Mouse (Mus musculus): ENCODE data around the gene Mapk14. TPM values are rescaled to one million over a fixed set of nuclear protein-coding genes. Genes with fewer than 3 reads are reported as not detected.

The Mapk14 gene
- polyA plus RNA-seq, 1 experiment from 2014 or later: 23.6 TPM

- TF ChIP-seq CTCF (IDR thresholded peaks at IDR 0.05; ENCODE audit: low read depth): no peak
- peaks cover 68% of the 10 kb centered on the region for H3K36me3 ChIP-seq (ENCODE audit: control insufficient read depth, insufficient read depth)
- H3K9me3 ChIP-seq (ENCODE audit: control insufficient read depth): no peaks in the 10 kb centered on the region
- WGBS: 65% methylated on average over 6 of the region's 6 CpGs
- no peaks in the 10 kb centered on the region for H3K27me3 ChIP-seq (replicated peaks; ENCODE audit: control insufficient read depth, insufficient read depth, low read length)
- H3K4me3 ChIP-seq (ENCODE audit: low read depth, low read length): no peak overlapping the region
- H3K4me2 ChIP-seq (replicated peaks; ENCODE audit: low read depth): no peak overlapping the region
- H3K27ac ChIP-seq (ENCODE audit: low read depth, low read length): peak overlapping the region; percentile 22; the same call in 1 of the 2 replicates
- H3K4me1 ChIP-seq (replicated peaks; ENCODE audit: control insufficient read depth, insufficient read depth, low read length): no peaks in the 10 kb centered on the region
- H3K9ac ChIP-seq (ENCODE audit: low read depth, low read length): no peak overlapping the region
- ATAC-seq: peak; percentile 79
Measured at GRCm38 (mm10) chr17:28739244-28739643, 48.1 kb downstream of the Mapk14 start.

- Histone ChIP-seq H3K9me3 (ENCODE audit: control insufficient read depth) (no peaks in the 10 kb centered on the region), H3K4me3 (ENCODE audit: low read depth, low read length) (no peak overlapping the region), H3K4me1 (replicated peaks; ENCODE audit: control insufficient read depth, insufficient read depth, low read length) (no peaks in the 10 kb centered on the region), H3K4me2 (replicated peaks; ENCODE audit: low read depth) (no peak overlapping the region), H3K9ac (ENCODE audit: low read depth, low read length) (no peak overlapping the region), H3K27ac (ENCODE audit: low read depth, low read length) (no peak overlapping the region), H3K27me3 (replicated peaks; ENCODE audit: control insufficient read depth, insufficient read depth, low read length) (no peaks in the 10 kb centered on the region), H3K36me3 (ENCODE audit: control insufficient read depth, insufficient read depth) (peaks cover 85% of the 10 kb centered on the region)
- 91% methylated on average over 11 of the region's 11 CpGs for WGBS
- no peak for TF ChIP-seq CTCF (IDR thresholded peaks at IDR 0.05; ENCODE audit: low read depth)
- ATAC-seq: no peak
Measured at GRCm38 (mm10) chr17:28743145-28743866, 52.2 kb downstream of the Mapk14 start.

- WGBS: 90% methylated on average over 9 of the region's 9 CpGs
- H3K27ac ChIP-seq (ENCODE audit: low read depth, low read length): no peak overlapping the region
- H3K27me3 ChIP-seq (replicated peaks; ENCODE audit: control insufficient read depth, insufficient read depth, low read length): no peaks in the 10 kb centered on the region
- peaks cover 85% of the 10 kb centered on the region for H3K36me3 ChIP-seq (ENCODE audit: control insufficient read depth, insufficient read depth)
- no peak overlapping the region for H3K4me2 ChIP-seq (replicated peaks; ENCODE audit: low read depth)
- no peaks in the 10 kb centered on the region for H3K4me1 ChIP-seq (replicated peaks; ENCODE audit: control insufficient read depth, insufficient read depth, low read length)
- H3K9ac ChIP-seq (ENCODE audit: low read depth, low read length): no peak overlapping the region
- no peak overlapping the region for H3K4me3 ChIP-seq (ENCODE audit: low read depth, low read length)
- H3K9me3 ChIP-seq (ENCODE audit: control insufficient read depth): no peaks in the 10 kb centered on the region
- no peak for ATAC-seq
- peak; percentile 52 for TF ChIP-seq CTCF (IDR thresholded peaks at IDR 0.05; ENCODE audit: low read depth)
Measured at GRCm38 (mm10) chr17:28743916-28744315, 52.8 kb downstream of the Mapk14 start.

GRCm38 (mm10) chr17:28745773-28746172 is 54.6 kb downstream of the Mapk14 start:
- peaks cover 66% of the 10 kb centered on the region for H3K36me3 ChIP-seq (ENCODE audit: control insufficient read depth, insufficient read depth)
- no peaks in the 10 kb centered on the region for H3K9me3 ChIP-seq (ENCODE audit: control insufficient read depth)
- WGBS: 77% methylated on average over 6 of the region's 6 CpGs
- H3K27ac ChIP-seq (ENCODE audit: low read depth, low read length): no peak overlapping the region
- H3K9ac ChIP-seq (ENCODE audit: low read depth, low read length): no peak overlapping the region
- no peak overlapping the region for H3K4me3 ChIP-seq (ENCODE audit: low read depth, low read length)
- no peaks in the 10 kb centered on the region for H3K27me3 ChIP-seq (replicated peaks; ENCODE audit: control insufficient read depth, insufficient read depth, low read length)
- TF ChIP-seq CTCF (IDR thresholded peaks at IDR 0.05; ENCODE audit: low read depth): no peak
- H3K4me2 ChIP-seq (replicated peaks; ENCODE audit: low read depth): no peak overlapping the region
- ATAC-seq: no peak
- H3K4me1 ChIP-seq (replicated peaks; ENCODE audit: control insufficient read depth, insufficient read depth, low read length): no peaks in the 10 kb centered on the region

- TF ChIP-seq CTCF (IDR thresholded peaks at IDR 0.05; ENCODE audit: low read depth): no peak
- Histone ChIP-seq H3K27ac (ENCODE audit: low read depth, low read length) (no peak overlapping the region), H3K4me2 (replicated peaks; ENCODE audit: low read depth) (no peak overlapping the region), H3K27me3 (replicated peaks; ENCODE audit: control insufficient read depth, insufficient read depth, low read length) (no peaks in the 10 kb centered on the region), H3K4me1 (replicated peaks; ENCODE audit: control insufficient read depth, insufficient read depth, low read length) (no peaks in the 10 kb centered on the region), H3K9ac (ENCODE audit: low read depth, low read length) (no peak overlapping the region), H3K36me3 (ENCODE audit: control insufficient read depth, insufficient read depth) (peaks cover 45% of the 10 kb centered on the region), H3K4me3 (ENCODE audit: low read depth, low read length) (no peak overlapping the region), H3K9me3 (ENCODE audit: control insufficient read depth) (no peaks in the 10 kb centered on the region)
- no peak for ATAC-seq
- WGBS: 86% methylated on average over 4 of the region's 4 CpGs
Measured at GRCm38 (mm10) chr17:28748001-28748400, 56.9 kb downstream of the Mapk14 start.

- Histone ChIP-seq H3K4me1 (replicated peaks; ENCODE audit: control insufficient read depth, insufficient read depth, low read length) (no peaks in the 10 kb centered on the region), H3K4me3 (ENCODE audit: low read depth, low read length) (no peak overlapping the region), H3K9me3 (ENCODE audit: control insufficient read depth) (no peaks in the 10 kb centered on the region), H3K36me3 (ENCODE audit: control insufficient read depth, insufficient read depth) (peaks cover 20% of the 10 kb centered on the region), H3K9ac (ENCODE audit: low read depth, low read length) (no peak overlapping the region), H3K4me2 (replicated peaks; ENCODE audit: low read depth) (no peak overlapping the region), H3K27me3 (replicated peaks; ENCODE audit: control insufficient read depth, insufficient read depth, low read length) (no peaks in the 10 kb centered on the region), H3K27ac (ENCODE audit: low read depth, low read length) (no peak overlapping the region)
- WGBS: 71% methylated on average over 6 of the region's 6 CpGs
- no peak for ATAC-seq
- no peak for TF ChIP-seq CTCF (IDR thresholded peaks at IDR 0.05; ENCODE audit: low read depth)
Measured at GRCm38 (mm10) chr17:28750580-28750979, 59.5 kb downstream of the Mapk14 start.
